Mouse (Mus musculus) cerebral cortex, adult 2 months (tissue): ENCODE measurements around the gene Inhbe.

Experiments
- WGBS: fragments of 180-500 bp; shearing (Covaris S2); methylation state at CpG from one replicate; pipeline ENCODE4 v1.1.7; 2018; 5-methylcytosine and 5-hydroxymethylcytosine counted together

The Inhbe gene

DNA sequence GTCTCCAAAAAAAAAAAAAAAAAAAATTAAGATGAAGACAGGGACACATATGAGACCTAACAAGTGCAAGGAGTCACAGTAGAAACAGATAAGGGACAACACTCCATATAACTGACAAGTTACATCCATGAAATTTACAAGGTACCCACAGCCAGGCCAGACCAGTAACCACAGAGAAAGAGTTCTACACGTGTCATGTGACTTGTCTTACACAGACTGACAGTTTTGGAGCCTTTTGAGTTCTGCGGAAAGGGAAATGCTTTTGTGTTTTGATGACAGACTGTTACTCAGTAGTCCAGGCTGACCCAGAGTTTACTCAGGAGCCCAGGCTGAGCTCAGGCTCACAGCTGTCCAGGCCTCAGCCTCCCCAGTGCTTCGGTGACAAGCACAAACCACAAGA is 11.2 kb downstream of the Inhbe start:
- WGBS = 80% methylated on average over 3 of the region's 3 CpGs

GRCm38 (mm10) chr10:127341891-127342639 is 12.1 kb downstream of the Inhbe start, which contains the start of gene Gli1:
Gli1 (minus strand) TSS chr10:127341974.
- WGBS = 2% methylated on average over 29 of the region's 29 CpGs

GRCm38 (mm10) chr10:127341360-127341690 is 12.9 kb downstream of the Inhbe start:
- WGBS = 0% methylated on average over 9 of the region's 11 CpGs

- WGBS = 10% methylated on average over 27 of the region's 27 CpGs
Observed at GRCm38 (mm10) chr10:127340577-127341359, 13.4 kb downstream of the Inhbe start.

DNA sequence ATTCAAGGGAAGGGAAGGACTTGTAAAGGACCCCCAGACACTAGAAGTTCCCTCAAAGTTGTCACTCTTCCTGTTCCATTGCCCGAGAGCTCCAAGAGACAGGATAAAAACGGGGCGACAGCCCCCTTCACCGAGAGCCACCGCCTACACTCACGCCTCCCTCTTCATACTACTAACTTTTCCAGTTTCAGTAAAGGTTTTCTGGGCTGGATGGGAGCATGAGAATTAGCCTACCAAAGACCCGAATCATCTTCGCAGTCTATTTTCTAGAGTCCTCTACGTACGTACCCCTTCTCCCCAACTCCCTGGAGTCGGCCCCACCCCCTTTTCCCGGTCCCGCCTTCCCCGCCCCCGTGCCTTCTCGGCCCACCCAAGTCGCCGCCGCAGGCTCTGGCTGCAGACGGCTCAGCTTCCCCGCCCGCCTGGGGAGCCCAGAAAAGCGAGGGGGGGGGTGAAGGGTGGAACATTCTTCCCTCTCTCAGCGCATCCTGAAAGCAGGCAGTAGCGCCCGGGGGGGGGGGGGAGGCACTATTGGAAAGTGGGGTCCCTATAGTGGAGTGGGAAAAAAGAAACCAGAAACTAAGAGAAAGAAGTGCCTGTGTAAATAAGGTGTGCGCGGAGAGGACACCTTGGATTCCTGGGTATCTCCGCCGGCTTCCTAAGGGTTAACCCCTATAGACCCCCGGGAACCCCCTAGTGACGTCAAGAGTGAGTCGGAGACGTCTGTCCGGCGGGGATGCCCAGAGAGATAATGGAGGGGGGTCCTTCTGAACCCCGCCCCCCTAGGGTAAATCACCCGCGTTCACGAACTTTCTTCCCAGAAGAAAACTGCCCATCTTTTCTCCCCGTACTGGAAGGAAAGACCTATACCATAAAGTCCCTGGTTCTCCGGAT is 14.3 kb downstream of the Inhbe start:
- 2% methylated on average over 42 of the region's 42 CpGs for WGBS

DNA sequence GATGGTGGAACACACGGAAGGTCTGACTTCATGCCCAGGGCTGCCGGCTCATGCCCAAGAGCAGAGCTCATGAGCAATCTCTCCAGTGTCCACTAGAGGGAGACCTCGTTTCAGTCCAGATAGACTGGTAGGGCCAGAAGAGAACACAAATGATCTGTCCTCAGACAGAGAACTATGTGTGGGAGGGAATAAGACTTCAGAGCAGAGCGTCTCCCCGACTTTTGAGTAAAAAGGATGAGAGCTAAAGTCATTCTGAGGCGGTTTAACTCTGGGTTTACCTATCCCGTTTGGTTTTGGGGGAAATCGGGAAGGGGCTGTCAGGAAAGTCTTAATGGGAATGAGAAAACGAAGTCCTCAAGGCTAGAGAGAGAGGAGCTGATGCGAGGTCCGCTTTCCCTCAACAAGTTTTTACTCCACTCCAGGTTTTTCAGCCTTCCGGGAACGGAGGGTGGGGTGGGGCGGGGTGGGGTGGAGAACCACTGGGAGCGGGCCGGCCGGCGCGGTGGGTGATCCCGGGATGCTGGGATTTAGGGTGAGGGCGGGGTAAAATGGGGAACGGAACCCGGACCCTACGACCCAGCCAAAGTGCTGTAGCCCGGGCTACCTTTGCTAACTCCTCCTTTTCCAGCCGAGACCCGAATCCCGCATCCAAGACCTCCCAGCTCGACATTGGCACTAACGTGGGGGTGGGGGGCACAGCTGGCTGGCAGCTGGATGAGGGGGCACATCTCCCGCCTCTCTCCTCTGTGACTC is 15.1 kb downstream of the Inhbe start:
- WGBS = 2% methylated on average over 31 of the region's 31 CpGs

GRCm38 (mm10) chr10:127337536-127338099 is 16.6 kb downstream of the Inhbe start:
- WGBS = 89% methylated on average over 6 of the region's 6 CpGs

DNA sequence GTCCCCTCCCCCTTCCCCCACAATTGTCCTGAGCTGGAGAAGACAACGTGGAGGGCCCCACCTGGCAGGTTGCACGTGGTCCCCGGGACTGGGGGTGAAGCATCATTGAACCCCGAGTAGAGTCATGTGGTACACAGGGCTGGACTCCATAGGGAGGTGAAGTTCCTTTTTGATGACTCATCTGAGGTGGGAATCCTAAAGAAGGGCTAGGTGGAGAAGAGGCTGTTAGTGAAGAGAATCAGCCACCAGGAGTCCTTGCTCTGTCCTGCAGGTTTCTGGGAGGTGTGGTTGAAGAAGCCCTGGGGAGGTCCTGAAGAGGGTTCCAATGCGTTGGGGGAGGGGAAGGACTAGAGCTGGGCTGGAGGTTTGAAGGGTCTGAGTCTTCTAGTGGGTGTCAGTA is 17.3 kb downstream of the Inhbe start:
- 72% methylated on average over 5 of the region's 5 CpGs for WGBS

DNA sequence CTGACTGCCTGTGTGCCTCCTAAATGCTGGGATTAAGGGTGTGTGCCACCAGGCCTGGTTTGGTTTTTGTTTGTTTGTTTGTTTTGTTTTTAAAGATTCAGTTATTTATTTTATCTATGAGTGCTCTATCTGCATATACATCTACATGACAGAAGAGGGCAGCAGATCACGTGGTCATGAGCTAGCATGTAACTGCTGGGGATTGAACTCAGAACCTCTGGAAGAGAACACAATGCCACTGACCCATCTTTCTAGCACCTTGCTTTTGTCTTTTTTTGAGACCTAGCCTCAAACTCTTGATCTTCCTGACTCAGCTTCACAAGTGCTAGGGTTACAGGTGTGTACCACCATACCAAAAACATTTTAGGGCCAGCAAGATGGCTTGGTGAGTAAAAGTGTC is 18.9 kb downstream of the Inhbe start:
- 62% methylated on average over 1 of the region's 1 CpGs for WGBS

DNA sequence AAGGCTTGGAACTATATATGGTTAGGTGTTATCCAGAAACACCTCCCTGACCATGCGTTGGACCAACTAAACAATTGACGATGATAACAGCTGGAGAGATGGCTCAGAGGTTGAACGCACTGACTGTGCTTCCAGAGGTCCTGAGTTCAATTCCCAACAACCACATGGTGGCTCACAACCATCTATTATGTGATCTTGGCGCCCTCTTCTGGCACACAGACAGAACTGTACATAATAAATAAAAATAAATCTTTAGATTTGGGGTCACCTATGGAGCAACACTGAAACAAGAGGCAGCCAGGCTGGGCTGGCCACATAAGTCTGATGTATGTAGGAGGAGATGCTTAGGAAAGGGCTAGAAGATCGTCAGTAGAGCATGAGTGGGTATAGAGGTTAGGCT is 21.1 kb downstream of the Inhbe start:
- 67% methylated on average over 5 of the region's 5 CpGs for WGBS

- WGBS = 24% methylated on average over 31 of the region's 31 CpGs
Observed at GRCm38 (mm10) chr10:127332211-127332874, 21.9 kb downstream of the Inhbe start.

DNA sequence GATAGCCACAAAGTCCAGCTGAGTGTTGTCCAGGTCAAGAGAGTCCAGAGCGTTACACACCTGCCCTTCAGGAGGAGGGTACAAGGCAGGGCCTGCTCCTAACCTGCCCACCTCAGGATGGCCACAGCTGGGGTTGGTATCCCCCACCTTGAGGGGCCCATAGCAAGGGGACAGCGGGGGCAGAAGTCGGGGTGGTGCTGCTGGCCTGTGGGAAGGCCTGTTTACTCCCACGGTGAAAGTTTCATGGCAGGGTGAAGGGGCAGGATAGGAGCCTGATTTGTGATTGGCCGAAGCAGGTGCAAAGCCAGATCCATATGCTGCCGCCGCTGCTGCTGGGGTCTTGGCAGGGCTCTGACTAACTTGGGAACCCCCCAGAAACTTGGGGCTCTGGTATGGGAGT is 24.0 kb downstream of the Inhbe start:
- WGBS = 90% methylated on average over 7 of the region's 7 CpGs

GRCm38 (mm10) chr10:127327461-127328145 is 26.6 kb downstream of the Inhbe start:
- 42% methylated on average over 18 of the region's 18 CpGs for WGBS

- WGBS = 11% methylated on average over 29 of the region's 29 CpGs
Observed at GRCm38 (mm10) chr10:127326828-127327227, 27.4 kb downstream of the Inhbe start.

DNA sequence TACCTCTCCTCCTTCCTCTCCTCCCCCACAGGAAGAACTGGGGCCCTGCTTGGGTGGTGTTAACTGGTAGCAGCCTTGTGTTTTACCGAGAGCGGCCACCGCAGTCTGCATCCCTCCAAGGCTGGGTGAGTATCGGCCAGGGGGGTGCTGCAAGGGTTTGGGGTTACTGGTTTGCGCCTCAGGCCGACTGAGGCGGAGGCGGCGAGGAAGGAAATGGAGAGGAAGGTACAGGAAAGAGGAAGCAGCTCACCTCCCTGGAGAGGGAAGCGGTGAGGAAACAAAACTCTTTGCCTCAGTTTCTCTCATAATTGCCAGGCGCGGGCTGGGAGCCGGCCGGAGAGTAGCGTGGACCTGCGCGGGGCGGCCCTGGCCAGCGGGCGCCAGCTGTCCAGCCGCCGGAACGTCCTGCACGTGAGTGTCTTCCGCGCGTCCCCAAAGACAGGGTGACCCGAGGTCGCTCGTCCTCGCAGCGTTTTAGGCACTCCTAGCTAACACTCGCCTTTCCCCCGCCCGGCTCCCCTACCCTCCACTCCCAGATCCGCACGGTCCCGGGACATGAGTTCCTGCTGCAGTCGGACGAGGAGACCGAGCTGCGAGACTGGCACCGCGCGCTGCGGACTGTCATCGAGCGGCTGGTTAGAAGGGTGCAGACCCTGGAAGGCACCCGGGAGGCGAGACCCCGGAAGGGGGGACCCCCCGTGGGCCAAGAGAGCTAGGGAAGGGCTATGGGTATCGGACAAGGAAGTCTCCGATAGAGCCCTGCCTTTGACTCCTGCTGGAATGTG is 28.0 kb downstream of the Inhbe start:
- 5% methylated on average over 54 of the region's 54 CpGs for WGBS

DNA sequence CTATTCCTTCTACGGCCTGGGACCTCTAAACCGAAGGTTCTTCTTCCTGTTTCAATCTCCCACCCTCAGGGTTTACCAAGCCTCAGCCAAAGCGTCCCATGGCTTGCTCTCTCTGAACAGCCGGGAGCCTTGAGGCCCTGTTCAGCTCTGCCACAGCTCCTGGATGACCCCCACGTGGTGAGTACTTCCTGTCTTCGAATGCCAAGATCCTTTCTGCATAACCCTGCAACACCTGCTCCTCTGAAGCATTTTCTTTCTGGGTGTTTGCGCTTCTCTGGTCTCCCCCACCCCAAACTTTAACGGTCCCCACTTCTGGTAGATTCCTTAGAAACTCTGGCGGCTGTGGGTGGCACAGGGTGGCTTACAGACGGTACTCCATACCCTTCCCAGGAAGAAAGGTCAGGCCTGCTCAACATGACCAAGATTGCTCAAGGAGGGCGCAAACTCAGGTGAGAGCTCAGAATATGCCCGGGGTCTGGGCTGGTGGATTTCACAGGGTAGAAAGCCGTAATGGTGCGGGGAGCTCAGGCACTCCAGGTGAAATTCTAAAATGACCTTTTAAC is 28.7 kb downstream of the Inhbe start:
- 57% methylated on average over 14 of the region's 14 CpGs for WGBS

- 7% methylated on average over 7 of the region's 7 CpGs for whole genome bisulfite sequencing
Observed at GRCm38 (mm10) chr10:127324495-127324894, 29.7 kb downstream of the Inhbe start.

GRCm38 (mm10) chr10:127323131-127323855 is 30.9 kb downstream of the Inhbe start:
- 81% methylated on average over 17 of the region's 17 CpGs for WGBS
